12 mouse cellular contexts compared by ENCODE assay signal in genomic region chr8:77313003-77313402, GRCm38 (mm10).
A peak's percentile ranks its signal among the peaks of the same experiment; 100 is the strongest.
DNase-seq lines count a peak whose midpoint lies in the region; ATAC-seq and TF ChIP-seq lines count a peak whose summit lies in the region.
"Had no signal": no experiment of that assay in that cellular context is flagged by ENCODE, and none has a peak within 500 bp of the region (broad histone marks: within the 10 kb centered on the region; RNA-seq: fewer than 3 reads in every experiment).

No protein-coding gene starts in this region.

- no peaks in the 10 kb centered on the region for H3K9me3 ChIP-seq in heart, embryonic 12.5 days (replicated peaks)
- H3K9me3 ChIP-seq in lung, embryonic 14.5 days (ENCODE audit: low read depth, low read length) = no peaks in the 10 kb centered on the region
- no peaks in the 10 kb centered on the region for H3K9me3 ChIP-seq in hindbrain, postnatal 0 days (ENCODE audit: low read length)

- H3K4me2 ChIP-seq in heart, embryonic 12.5 days = no peak overlapping the region
- H3K4me2 ChIP-seq in lung, embryonic 14.5 days = no peak overlapping the region
- H3K4me2 ChIP-seq in hindbrain, postnatal 0 days (ENCODE audit: low read depth, low read length) = no peak overlapping the region

- H3K4me1 ChIP-seq in heart, embryonic 12.5 days (replicated peaks) = no peaks in the 10 kb centered on the region
- no peaks in the 10 kb centered on the region for H3K4me1 ChIP-seq in lung, embryonic 14.5 days (ENCODE audit: insufficient read depth)
- peaks cover 4% of the 10 kb centered on the region for H3K4me1 ChIP-seq in hindbrain, postnatal 0 days (ENCODE audit: insufficient read depth, low read length)

- WGBS in heart, embryonic 12.5 days = 68% methylated on average over 3 of the region's 3 CpGs
- 53% methylated on average over 3 of the region's 3 CpGs for WGBS in lung, embryonic 14.5 days
- 38% methylated on average over 3 of the region's 3 CpGs for WGBS in hindbrain, postnatal 0 days

- H3K27me3 ChIP-seq in heart, embryonic 12.5 days (replicated peaks) = no peaks in the 10 kb centered on the region
- no peaks in the 10 kb centered on the region for H3K27me3 ChIP-seq in lung, embryonic 14.5 days (ENCODE audit: insufficient read depth, low read length)
- H3K27me3 ChIP-seq in hindbrain, postnatal 0 days (ENCODE audit: insufficient read depth, low read length) = no peaks in the 10 kb centered on the region
- H3K27me3 ChIP-seq: CH12.LX had no signal

- no peak overlapping the region for H3K27ac ChIP-seq in heart, embryonic 12.5 days (ENCODE audit: poor library complexity, severe bottlenecking)
- H3K27ac ChIP-seq in lung, embryonic 14.5 days (ENCODE audit: low read depth) = no peak overlapping the region
- H3K27ac ChIP-seq in hindbrain, postnatal 0 days = no peak overlapping the region
- H3K27ac ChIP-seq: gastrocnemius, adult 2 months; macrophage had no signal

- no peak for TF ChIP-seq CTCF in lung, embryonic 14.5 days (IDR thresholded peaks at IDR 0.05; ENCODE audit: low read depth)
- TF ChIP-seq CTCF in hindbrain, postnatal 0 days (IDR thresholded peaks at IDR 0.05; ENCODE audit: low read depth) = no peak

- no peak overlapping the region for H3K4me3 ChIP-seq in heart, embryonic 12.5 days
- no peak overlapping the region for H3K4me3 ChIP-seq in lung, embryonic 14.5 days (ENCODE audit: low read depth, low read length)
- H3K4me3 ChIP-seq in hindbrain, postnatal 0 days (ENCODE audit: low read length) = no peak overlapping the region
- H3K4me3 ChIP-seq: gastrocnemius, adult 2 months had no signal

- DNase-seq in heart, adult 9 months (ENCODE audit: low spot score in 2 of 2) = peak; percentile 24 to 28
- peak; percentile 79 for DNase-seq in lung, embryonic 14.5 days
- no peak for DNase-seq in lung, adult 18-20 months
- peak; percentile 56 for DNase-seq in Muller cell, postnatal 12 days (ENCODE audit: inconsistent ontology term)
- peak; percentile 57 for DNase-seq in hindbrain, postnatal 0 days (ENCODE audit: low spot score)
- DNase-seq in adrenal gland, postnatal 10 days = no peak
- DNase-seq: gastrocnemius, adult 2 months; retina, postnatal 1 day; thymus, postnatal 14 days had no signal

- ATAC-seq in heart, embryonic 12.5 days (ENCODE audit: insufficient number of reproducible peaks, low FRiP score) = no peak
- peak; percentile 74 for ATAC-seq in lung, embryonic 14.5 days (ENCODE audit: insufficient read depth)
- peak; percentile 47 for ATAC-seq in hindbrain, postnatal 0 days

- no peak overlapping the region for H3K9ac ChIP-seq in heart, embryonic 12.5 days
- H3K9ac ChIP-seq in lung, embryonic 14.5 days = no peak overlapping the region
- H3K9ac ChIP-seq in hindbrain, postnatal 0 days (replicated peaks; ENCODE audit: low read length) = no peak overlapping the region

- no peaks in the 10 kb centered on the region for H3K36me3 ChIP-seq in heart, embryonic 12.5 days
- H3K36me3 ChIP-seq in lung, embryonic 14.5 days (ENCODE audit: insufficient read depth) = peaks cover 10% of the 10 kb centered on the region; the same call in 1 of the 2 replicates
- H3K36me3 ChIP-seq in hindbrain, postnatal 0 days (ENCODE audit: insufficient read depth, low read length) = no peaks in the 10 kb centered on the region

Comparison
In these comparisons a context has a peak if more than half of its experiments do, and no peak if none do; other contexts are left out.
1. DNase-seq: peak in heart, adult 9 months (2 of 2), lung, embryonic 14.5 days (single experiment), Muller cell, postnatal 12 days (single experiment) and hindbrain, postnatal 0 days (single experiment); none in lung, adult 18-20 months (0 of 2) and adrenal gland, postnatal 10 days (single experiment).